Mouse (Mus musculus): ENCODE data around the gene Pou2f3.

DNA sequence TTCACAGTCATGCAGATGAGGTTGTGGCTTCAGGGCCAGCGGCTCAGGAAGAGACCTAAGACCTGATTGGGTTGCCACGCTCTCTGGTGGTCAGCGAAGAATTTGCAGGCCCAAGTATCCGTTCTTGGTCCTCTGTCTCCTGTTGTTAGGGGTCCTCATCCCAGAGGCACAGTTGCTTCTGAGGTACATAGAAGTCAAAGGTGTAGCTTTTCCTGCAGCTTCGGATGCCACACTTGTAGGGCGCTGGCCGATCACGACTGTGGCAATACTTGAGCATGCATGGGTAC is 12.2 kb upstream of the Pou2f3 start:
- TF ChIP-seq CTCF (IDR thresholded peaks at IDR 0.05; ENCODE audit: low read depth, low read length) (no peak), GATA2 (IDR thresholded peaks at IDR 0.05; ENCODE audit: borderline replicate concordance, low read depth, low read length) (no peak)
